8 mouse cellular contexts compared by ENCODE assay signal in genomic region chrX:168415403-168415802, GRCm38 (mm10).
DNase-seq lines count a peak whose midpoint lies in the region; TF ChIP-seq lines count a peak whose summit lies in the region.

No protein-coding gene starts in this region.

- TF ChIP-seq CTCF in layer of hippocampus, adult 2 months (conservative IDR thresholded peaks at IDR 0.05), result peak; percentile 72

- peak; percentile 26 for DNase-seq in cerebellum, adult 9-10 months
- no peak for DNase-seq in cerebellum, postnatal 36 days
- peak; percentile 21 to 38 for DNase-seq in layer of hippocampus, adult 2 months (ENCODE audit: low spot score in 2 of 2)
- no peak for DNase-seq in layer of hippocampus, adult 9-11 months
- DNase-seq in MEL-GATA-1-ER (ENCODE audit: extremely low read depth, low read depth), result peak; percentile 4
- DNase-seq in lung, postnatal 14 days, result peak; percentile 1
- no peak for DNase-seq in thymus, adult 18-20 months
- no peak for DNase-seq in gastrocnemius, postnatal 14 days

- H3K27ac ChIP-seq in layer of hippocampus, adult 2 months, result no peak overlapping the region

- no peak overlapping the region for H3K4me3 ChIP-seq in layer of hippocampus, adult 2 months

- intact Hi-C loops in gastrocnemius, postnatal 14 days (cut with DNase I; ENCODE audit: low total_unique reads), result no loop called here

Comparison
In these comparisons a context has a peak if more than half of its experiments do, and no peak if none do; other contexts are left out.
1. DNase-seq: peak in cerebellum, adult 9-10 months (single experiment), layer of hippocampus, adult 2 months (2 of 2), MEL-GATA-1-ER (single experiment) and lung, postnatal 14 days (single experiment); none in cerebellum, postnatal 36 days (0 of 2), layer of hippocampus, adult 9-11 months (single experiment), thymus, adult 18-20 months (0 of 2) and gastrocnemius, postnatal 14 days (single experiment).